Mouse (Mus musculus) c-Kit-positive CD71-positive TER-119-positive erythroid progenitor cells, embryonic 14.5 days (primary cell): ENCODE measurements around the gene Ttc34.
A peak's percentile ranks its signal among the peaks of the same experiment; 100 is the strongest.

Source experiments
- DNase-seq: peaks from one replicate; pipeline ENCODE4 v3.0.0-alpha.2; 2013; ENCODE audit warnings: low spot score

Gene Ttc34

DNA sequence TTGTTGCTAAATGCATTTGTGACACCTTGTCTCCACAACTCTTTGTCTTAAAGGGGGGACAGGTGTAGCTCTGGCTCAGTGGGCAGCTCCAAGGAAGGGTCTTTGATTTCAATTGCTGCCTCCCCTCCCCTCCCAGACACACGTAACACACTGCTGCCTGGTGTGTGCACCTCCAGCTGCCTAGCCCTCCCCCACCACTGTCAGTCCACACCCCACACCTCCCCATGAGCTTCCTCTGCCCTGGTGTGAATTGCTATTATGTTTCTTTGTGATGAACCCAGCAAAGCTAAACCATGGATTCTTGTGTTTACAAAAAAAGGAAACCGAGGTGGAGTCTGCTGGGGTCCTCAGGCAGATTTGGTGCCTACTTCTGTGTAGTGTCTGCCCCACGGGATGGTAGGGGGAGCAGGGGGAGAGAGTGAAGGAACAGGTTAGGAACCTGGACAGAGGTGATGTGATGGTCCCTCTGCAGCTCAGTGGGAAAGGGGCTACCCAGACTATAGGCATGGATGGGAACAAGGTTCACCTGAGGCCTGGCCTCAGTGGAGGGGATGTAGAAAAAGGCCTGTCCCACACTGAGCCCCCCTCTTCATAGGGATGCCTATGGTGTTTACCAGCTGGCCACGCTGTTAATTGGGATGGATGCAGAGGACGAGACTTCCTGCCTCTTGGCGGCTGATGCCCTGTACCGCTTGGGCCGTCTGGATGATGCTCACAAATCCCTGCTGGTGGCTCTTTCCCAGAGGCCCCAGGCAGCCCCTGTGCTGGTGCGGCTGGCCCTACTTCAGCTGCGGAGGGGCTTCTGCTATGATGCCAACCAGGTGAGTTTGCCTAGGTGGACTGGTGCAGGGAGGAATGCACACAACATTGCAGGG, 20.3 kb downstream of the Ttc34 start:
- no peak for DNase-seq

DNA sequence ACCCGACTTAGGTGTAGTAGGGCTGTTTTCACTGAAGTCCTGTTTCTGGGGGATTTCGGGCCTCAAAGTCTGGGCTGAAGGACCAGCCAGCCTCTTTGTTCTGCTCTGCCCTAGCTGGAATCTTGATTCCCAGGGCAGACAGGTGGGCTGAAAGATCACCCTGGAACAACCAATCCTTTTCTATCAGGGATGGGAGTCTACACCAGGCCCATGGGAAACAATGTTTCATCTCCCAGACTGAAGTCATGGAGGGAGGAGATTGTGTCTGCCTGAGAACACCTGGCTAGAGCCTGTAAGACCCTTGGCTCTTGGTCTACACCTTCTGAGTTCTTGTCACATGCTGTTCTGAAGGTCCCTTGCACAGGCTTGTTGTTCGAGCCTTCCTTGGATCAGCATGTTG, 21.3 kb downstream of the Ttc34 start:
- no peak for DNase-seq

DNA sequence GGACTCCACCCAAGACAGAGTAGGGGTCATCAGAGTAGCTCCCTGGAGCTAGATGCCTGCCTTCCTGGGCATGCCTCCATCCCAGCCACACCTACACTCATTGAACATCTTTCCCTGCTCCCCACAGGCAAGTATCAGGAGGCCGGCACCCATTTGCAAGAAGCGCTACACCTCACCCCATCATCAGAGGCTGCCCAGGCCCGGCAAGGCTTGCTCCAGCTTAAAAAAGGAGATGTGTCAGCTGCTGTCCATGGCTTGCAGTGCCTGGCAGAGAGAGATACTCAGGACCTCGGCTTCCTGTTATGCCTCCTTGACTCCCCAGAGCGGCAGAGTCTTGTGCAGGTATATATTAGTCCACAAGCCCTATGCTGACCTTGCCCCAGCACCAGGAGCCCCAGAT, 24.7 kb downstream of the Ttc34 start:
- no peak for DNase-seq

- no peak for DNase-seq
These were observed 26.2 kb downstream of the Ttc34 start for GRCm38 (mm10) chr4:154863436-154863935.

DNA sequence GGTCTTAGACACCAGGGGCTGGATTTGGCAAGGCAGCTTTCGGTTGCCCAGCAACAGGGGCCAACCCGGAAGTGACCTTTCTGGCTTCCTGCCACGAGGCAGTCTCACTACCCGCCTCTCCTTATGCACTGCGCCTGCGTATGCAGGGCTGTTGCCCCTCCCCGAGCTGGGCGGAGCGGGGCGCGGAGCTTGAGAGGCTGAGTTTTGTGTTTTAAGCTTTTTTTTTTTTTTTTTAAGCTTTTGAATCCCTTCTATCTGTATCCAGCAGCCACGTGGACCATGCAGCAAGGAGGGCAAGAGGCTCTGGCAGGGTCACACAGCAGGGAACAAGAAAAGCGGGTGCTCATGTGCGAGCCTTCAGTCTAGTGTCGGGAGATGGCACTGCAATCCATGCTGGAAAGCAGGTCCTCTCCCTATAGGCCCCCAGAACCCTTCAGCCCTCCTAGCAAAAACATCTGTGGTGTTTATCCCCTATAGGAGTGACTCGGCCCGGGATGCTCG, 27.1 kb downstream of the Ttc34 start:
- peak; percentile 73 for DNase-seq

- DNase-seq = no peak
These were observed 27.9 kb downstream of the Ttc34 start for GRCm38 (mm10) chr4:154864961-154865760.

DNA sequence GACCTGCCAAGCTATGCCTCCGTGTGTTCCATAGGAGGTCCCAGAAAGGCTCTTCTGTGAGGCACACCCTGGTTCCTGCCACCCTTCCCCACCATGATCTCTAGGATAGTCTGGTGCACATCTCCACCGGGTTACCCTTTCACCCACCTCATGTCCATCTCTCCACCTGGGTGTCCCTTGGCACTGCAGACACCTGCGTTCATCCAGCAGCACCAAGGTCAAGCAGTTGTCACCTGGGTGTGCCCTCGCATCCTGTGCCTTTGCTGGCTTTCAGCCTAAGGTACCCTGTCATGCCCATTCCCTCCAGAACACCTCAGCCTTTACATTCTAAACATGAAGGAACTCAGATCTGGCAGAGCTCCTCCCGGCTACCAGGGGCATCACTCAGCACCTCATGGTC, 29.1 kb downstream of the Ttc34 start:
- DNase-seq = no peak

DNA sequence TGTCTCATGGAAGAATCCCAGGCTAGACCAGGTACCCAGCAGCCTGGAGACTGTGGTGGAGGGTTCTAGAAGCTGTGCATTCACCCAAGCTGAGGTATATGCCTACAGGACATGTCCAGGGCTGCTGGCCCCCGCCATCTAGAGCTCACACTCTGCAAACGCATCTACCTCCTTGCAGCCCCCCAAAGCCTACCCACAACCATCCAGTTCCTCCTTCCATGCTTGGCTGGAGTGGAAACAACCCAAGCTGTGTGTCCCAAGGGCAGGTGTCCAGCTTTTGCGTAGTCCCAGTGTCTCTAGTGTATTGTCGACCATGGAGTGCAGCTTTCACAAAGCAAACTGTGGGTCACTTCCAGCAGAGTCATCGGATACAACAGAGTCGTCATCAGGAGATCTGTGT, 30.0 kb downstream of the Ttc34 start:
- no peak for DNase-seq

DNA sequence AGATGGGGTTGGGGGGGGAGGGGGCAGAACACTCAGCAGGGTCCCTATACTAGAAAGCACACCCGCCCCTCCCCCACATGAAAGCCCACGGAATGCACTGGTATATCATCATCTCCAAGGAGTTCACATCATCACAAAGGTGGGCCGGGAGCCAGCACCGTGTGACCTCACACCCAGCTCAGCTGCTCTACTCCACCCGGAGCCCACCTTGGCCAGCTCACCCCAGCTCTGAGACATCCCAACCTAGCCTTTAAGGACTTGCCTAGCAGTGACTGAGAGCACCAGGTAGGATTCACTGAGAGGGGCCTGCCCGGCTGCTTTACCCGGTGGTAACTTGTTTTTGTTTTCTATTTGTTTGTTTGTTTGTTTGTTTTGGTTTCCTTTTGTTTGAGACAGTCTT, 32.2 kb downstream of the Ttc34 start, which contains the start of gene Mmel1:
Gene Mmel1 (plus strand): TSS at position 146 of the 400 bp plus-strand sequence.
- DNase-seq = no peak

GRCm38 (mm10) chr4:154870721-154871120, 33.5 kb downstream of the Ttc34 start:
- DNase-seq = no peak

DNA sequence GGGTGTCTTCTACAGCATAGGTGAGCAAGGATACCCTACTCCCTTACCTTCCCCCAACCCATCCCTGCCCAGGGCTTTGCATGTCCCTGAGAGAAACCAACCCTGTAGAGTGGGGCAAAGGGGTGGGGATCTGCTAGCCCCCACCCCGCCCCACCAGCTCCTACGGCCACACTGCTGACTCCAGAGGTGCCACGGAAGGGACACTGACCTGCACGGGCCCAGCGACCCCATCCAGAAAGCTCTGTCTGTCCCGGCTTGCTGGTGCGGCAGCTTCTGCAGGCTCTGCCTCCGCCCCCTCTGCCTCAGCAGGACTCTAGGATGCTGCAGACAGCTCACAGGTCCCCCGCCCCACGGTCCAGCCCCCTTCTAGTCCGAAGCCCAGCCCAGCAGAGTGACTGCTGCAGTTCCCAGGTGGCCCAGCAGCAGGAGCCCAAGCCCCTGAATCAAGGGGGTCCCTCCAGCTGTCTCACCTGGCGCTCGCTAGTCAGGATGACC, 34.5 kb downstream of the Ttc34 start:
- no peak for DNase-seq

DNA sequence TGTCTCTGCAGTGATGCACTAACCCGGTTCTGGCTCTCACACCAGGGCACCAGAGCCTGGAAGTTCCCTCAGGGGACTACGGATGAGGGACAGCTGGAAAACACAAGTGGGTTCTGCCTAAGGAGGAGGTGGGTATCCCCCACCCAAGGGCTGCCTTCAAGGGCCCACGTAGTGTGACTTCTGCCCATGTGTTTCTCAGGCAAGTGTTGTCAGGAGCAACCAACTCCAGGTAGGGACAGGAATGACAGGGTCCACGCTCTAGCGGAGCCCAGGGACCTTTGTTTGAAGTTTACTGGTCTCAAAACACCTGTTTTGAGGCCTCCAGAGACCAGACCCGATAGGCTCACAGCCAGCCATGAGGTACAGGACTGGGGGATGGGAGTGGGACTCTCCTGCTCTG, 35.9 kb downstream of the Ttc34 start:
- no peak for DNase-seq

GRCm38 (mm10) chr4:154877864-154878548, 40.7 kb downstream of the Ttc34 start:
- peak; percentile 96 for DNase-seq

DNA sequence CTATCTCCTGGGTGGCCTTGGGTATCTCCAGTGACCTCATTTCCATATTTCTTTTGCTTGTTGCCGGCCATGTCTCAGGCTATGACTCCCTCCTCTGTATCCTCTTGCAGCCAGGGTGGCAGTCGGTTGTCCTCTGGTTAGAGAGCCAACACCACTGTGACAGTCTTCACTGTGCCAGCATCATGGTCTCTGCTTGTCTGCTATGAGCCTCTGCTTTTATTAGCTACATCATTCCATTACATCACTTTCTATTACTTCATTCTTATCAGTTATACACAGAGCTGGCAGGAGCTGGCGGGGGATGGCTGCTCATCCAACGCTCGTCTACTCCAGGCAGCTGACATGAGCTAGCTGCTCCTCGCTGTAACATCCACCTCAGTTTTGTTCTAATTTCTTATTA, 43.5 kb downstream of the Ttc34 start:
- peak; percentile 77 for DNase-seq

DNA sequence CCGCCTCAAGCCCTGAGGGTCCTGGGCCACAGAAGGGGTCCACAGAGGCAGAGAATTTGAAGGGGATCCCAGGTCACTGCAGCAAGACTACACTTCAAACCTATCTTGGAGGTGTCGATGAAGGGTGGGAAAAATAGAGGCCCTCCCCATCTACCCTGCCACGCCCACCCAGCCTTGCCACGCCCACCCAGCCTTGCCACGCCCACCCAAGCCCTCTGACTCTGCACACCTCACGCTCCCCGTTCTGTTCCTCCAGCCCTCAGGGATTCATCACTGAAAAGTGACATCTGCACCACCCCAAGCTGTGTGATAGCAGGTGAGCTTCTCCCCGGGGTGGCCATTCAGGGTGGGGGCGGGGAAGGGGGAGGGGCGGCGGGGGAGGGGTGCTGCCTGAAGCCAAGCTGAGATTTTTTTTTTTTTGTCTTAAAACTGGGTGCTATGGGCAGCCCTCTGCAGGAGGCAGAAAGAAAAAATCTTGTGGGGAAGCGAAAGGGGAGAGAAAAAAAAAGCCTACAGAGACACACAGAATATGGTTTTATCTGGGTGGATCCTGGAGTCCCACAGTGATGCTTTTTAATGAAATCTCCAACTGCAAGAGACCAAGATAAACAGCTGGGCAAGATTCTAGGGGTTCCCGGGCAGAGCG, 44.9 kb downstream of the Ttc34 start:
- DNase-seq = peak; percentile 72

- DNase-seq = no peak
These were observed 48.2 kb downstream of the Ttc34 start for GRCm38 (mm10) chr4:154885416-154885815.

DNA sequence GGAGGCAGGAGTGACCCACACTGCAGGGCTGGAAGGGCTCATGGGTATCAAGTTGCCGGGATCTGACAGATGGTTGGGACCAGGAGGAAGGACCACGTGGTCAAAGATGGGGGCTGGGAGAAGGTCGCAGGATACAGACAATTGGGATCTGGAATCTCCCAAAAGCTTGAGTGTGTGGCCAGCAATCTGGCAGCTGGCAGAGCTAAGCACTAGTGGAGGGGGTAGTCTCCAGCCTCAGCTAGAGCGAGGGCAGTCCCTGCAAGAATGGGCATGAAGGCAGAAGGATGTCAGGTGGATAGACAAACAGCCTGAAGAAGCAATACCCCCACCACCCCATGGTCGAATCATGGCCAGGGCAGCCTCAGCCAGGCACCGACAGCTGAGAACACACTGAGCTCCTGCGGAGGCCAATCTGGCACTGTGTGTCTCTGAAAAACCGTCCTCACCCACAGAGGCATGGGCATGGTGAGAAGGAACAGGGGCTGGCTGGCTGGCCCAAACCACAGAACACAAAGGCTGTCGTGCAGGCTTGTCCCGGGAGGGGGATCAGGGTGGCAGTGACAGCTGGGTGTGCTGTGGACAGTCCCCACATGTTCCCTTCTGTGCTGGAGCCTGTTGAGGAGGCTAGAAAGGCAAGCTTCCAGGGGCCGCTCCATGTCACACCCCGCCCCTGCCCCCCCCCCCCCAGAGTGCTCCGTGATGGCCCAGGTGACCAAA, 49.8 kb downstream of the Ttc34 start:
- DNase-seq = no peak

DNA sequence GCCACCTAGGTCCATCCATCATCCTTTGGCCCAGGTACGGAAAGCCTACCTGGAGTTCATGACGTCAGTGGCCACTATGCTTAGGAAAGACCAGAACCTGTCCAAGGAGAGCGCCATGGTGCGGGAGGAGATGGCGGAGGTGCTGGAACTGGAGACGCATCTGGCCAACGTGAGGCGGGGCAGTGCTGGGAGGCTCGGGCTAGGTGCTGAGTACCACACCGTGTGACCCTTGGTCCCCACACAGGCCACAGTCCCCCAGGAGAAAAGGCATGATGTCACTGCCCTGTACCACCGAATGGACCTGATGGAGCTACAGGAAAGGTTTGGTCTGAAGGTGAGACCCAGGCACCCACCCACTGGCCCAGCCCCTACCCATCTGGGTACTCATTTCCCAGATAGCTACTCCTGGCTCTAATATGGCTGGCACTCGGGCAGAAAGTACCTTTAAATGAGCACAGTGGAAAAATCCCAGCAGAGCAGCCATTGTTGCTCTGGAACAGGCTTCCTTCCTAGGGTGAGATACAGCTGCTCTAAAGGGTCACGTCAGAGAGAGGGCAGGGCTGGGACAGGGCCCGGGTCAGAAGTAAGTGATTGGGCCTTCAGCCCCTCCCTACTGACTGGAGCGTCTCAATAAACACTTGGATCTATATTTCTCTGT, 50.5 kb downstream of the Ttc34 start:
- no peak for DNase-seq

DNA sequence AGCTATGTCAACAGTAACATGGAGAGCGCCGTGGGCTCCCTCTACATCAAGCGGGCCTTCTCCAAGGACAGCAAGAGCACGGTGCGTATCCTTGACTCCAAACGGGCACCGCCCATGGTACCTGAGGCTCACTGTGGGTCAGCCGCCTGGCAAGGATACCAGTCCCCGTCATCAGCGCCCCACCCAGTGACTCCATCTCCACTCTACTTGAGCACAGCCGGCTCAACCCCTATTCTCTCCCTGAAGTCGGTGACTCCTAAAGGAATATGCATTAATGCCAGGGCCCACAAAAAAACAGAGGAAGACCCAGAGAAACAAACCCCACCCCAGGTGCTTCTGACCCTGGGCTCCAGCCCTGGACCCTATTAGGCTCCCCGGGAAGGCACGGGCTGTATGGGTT, 53.6 kb downstream of the Ttc34 start:
- no peak for DNase-seq

DNA sequence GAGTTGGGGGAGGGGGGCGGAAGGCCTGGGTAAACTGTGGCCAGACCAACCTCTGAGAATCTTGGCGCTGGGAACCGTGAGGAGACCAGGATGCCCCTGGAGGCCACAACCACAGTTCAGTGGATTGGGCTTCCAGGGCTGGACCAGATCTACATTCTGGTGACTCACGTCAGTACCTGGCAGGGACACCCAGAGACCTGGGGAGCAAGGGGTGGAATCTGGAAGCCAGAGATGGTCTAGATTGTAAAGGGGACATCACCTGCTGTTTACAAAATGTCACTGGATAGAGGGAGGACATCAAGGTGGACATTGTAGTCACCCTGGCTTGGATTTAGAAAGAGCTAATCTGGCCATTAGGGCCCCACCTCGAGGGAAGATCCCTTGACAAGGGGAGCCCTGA, 58.3 kb downstream of the Ttc34 start:
- no peak for DNase-seq
